Mouse (Mus musculus): ENCODE measurements around the gene Igll1. TPM values are rescaled to one million over a fixed set of nuclear protein-coding genes. Genes with fewer than 3 reads are reported as not detected.

Igll1 gene
- 0.52 and 0.62 TPM in 2 replicates for polyA plus RNA-seq (2015; fragmentation: Nextera tagmentation; extraction: Ambion mirVana)

GRCm38 (mm10) chr16:16863978-16864377 lies at the start of gene Igll1:
Gene Igll1, minus strand, starts transcription at chr16:16863985.
- Histone ChIP-seq H3K9ac (no peak within 1 kb of the TSS), H3K27me3 (no peaks in the 10 kb centered on the region), H3K4me2 (no peak within 1 kb of the TSS), H3K36me3 (no peaks in the 10 kb centered on the region), H3K9me3 (no peaks in the 10 kb centered on the region), H3K4me3 (no peak within 1 kb of the TSS), H3K27ac (no peak within 1 kb of the TSS), H3K4me1 (no peaks in the 10 kb centered on the region)
- no peak for ATAC-seq (ENCODE audit: insufficient number of reproducible peaks, low FRiP score, low TSS enrichment, low read depth)
- WGBS: 81% methylated on average over 2 of the region's 2 CpGs

GRCm38 (mm10) chr16:16913440-16913839 lies 49.7 kb upstream of the Igll1 start:
- no peak overlapping the region for H3K9ac ChIP-seq
- no peaks in the 10 kb centered on the region for H3K27me3 ChIP-seq
- ATAC-seq (ENCODE audit: insufficient number of reproducible peaks, low FRiP score, low TSS enrichment, low read depth): no peak
- no peak overlapping the region for H3K27ac ChIP-seq
- 62% methylated on average over 1 of the region's 1 CpGs for WGBS
- no peak overlapping the region for H3K4me3 ChIP-seq
- no peak overlapping the region for H3K4me2 ChIP-seq
- H3K9me3 ChIP-seq: no peaks in the 10 kb centered on the region
- H3K36me3 ChIP-seq: peaks cover 88% of the 10 kb centered on the region
- H3K4me1 ChIP-seq: peaks cover 12% of the 10 kb centered on the region

- 41% methylated on average over 13 of the region's 13 CpGs for WGBS
- peak; percentile 72 for ATAC-seq (ENCODE audit: insufficient number of reproducible peaks, low FRiP score, low TSS enrichment, low read depth)
- Histone ChIP-seq H3K9me3 (no peaks in the 10 kb centered on the region), H3K27me3 (no peaks in the 10 kb centered on the region), H3K36me3 (peaks cover 83% of the 10 kb centered on the region), H3K9ac (no peak overlapping the region), H3K4me3 (no peak overlapping the region), H3K4me1 (peaks cover 12% of the 10 kb centered on the region), H3K27ac (peak overlapping the region; percentile 58), H3K4me2 (no peak overlapping the region)
Measured at GRCm38 (mm10) chr16:16911641-16912597, 48.1 kb upstream of the Igll1 start.

- 68% methylated on average over 6 of the region's 6 CpGs for WGBS
- H3K4me3 ChIP-seq: no peak overlapping the region
- H3K36me3 ChIP-seq: peaks cover 81% of the 10 kb centered on the region
- no peak for ATAC-seq (ENCODE audit: insufficient number of reproducible peaks, low FRiP score, low TSS enrichment, low read depth)
- no peaks in the 10 kb centered on the region for H3K9me3 ChIP-seq
- H3K27ac ChIP-seq: peak overlapping the region; percentile 44; the same call in 1 of the 2 replicates
- H3K27me3 ChIP-seq: no peaks in the 10 kb centered on the region
- H3K4me2 ChIP-seq: no peak overlapping the region
- H3K9ac ChIP-seq: no peak overlapping the region
- H3K4me1 ChIP-seq: peaks cover 12% of the 10 kb centered on the region
Measured at GRCm38 (mm10) chr16:16907799-16908198, 44.0 kb upstream of the Igll1 start.

GRCm38 (mm10) chr16:16903188-16903587 lies 39.4 kb upstream of the Igll1 start:
- 85% methylated on average over 5 of the region's 5 CpGs for WGBS
- no peaks in the 10 kb centered on the region for H3K4me1 ChIP-seq
- H3K27me3 ChIP-seq: no peaks in the 10 kb centered on the region
- H3K4me2 ChIP-seq: no peak overlapping the region
- no peak overlapping the region for H3K27ac ChIP-seq
- H3K9ac ChIP-seq: no peak overlapping the region
- no peak overlapping the region for H3K4me3 ChIP-seq
- ATAC-seq (ENCODE audit: insufficient number of reproducible peaks, low FRiP score, low TSS enrichment, low read depth): no peak
- peaks cover 46% of the 10 kb centered on the region for H3K36me3 ChIP-seq
- no peaks in the 10 kb centered on the region for H3K9me3 ChIP-seq

GRCm38 (mm10) chr16:16902329-16902728 lies 38.5 kb upstream of the Igll1 start:
- no peak overlapping the region for H3K27ac ChIP-seq

GRCm38 (mm10) chr16:16897056-16897584 lies 33.3 kb upstream of the Igll1 start:
- Histone ChIP-seq H3K9me3 (no peaks in the 10 kb centered on the region), H3K4me1 (peaks cover 17% of the 10 kb centered on the region), H3K36me3 (peaks cover 28% of the 10 kb centered on the region), H3K4me2 (peak overlapping the region; percentile 61), H3K27ac (0 out of 2 replicates have a peak overlapping the region, but pooled peaks have one; percentile 47), H3K9ac (peak overlapping the region; percentile 54), H3K4me3 (peak overlapping the region; percentile 64), H3K27me3 (no peaks in the 10 kb centered on the region)
- WGBS: 18% methylated on average over 10 of the region's 10 CpGs
- no peak for ATAC-seq (ENCODE audit: insufficient number of reproducible peaks, low FRiP score, low TSS enrichment, low read depth)

More at GRCm38 (mm10) chr16:16902329-16902728, 38.5 kb upstream of the Igll1 start:
- Histone ChIP-seq H3K27me3 (no peaks in the 10 kb centered on the region), H3K9me3 (no peaks in the 10 kb centered on the region), H3K4me3 (no peak overlapping the region), H3K36me3 (peaks cover 39% of the 10 kb centered on the region), H3K4me2 (no peak overlapping the region), H3K4me1 (peaks cover 5% of the 10 kb centered on the region), H3K9ac (no peak overlapping the region)
- no peak for ATAC-seq (ENCODE audit: insufficient number of reproducible peaks, low FRiP score, low TSS enrichment, low read depth)
- WGBS: 73% methylated on average over 4 of the region's 4 CpGs

GRCm38 (mm10) chr16:16896382-16897055 lies 32.7 kb upstream of the Igll1 start, which contains the start of gene Ppm1f:
Gene Ppm1f, plus strand, starts transcription at chr16:16896469.
- WGBS: under 1% methylated on average over 29 of the region's 29 CpGs
- ATAC-seq (ENCODE audit: insufficient number of reproducible peaks, low FRiP score, low TSS enrichment, low read depth): peak; percentile 84
- H3K36me3 ChIP-seq: peaks cover 32% of the 10 kb centered on the region
- no peaks in the 10 kb centered on the region for H3K27me3 ChIP-seq
- peaks cover 17% of the 10 kb centered on the region for H3K4me1 ChIP-seq
- H3K4me2 ChIP-seq: peak within 1 kb of the TSS; percentile 61
- H3K27ac ChIP-seq: peak within 1 kb of the TSS; percentile 47
- no peaks in the 10 kb centered on the region for H3K9me3 ChIP-seq
- peak within 1 kb of the TSS; percentile 54 for H3K9ac ChIP-seq
- H3K4me3 ChIP-seq: peak within 1 kb of the TSS; percentile 64

GRCm38 (mm10) chr16:16896015-16896381 lies 32.2 kb upstream of the Igll1 start:
- 16% methylated on average over 4 of the region's 4 CpGs for WGBS
- H3K9ac ChIP-seq: no peak overlapping the region
- no peak overlapping the region; the same call in 1 of the 2 replicates for H3K4me2 ChIP-seq
- H3K9me3 ChIP-seq: no peaks in the 10 kb centered on the region
- peaks cover 37% of the 10 kb centered on the region for H3K36me3 ChIP-seq
- H3K4me3 ChIP-seq: peak overlapping the region; percentile 64; the same call in 1 of the 2 replicates
- ATAC-seq (ENCODE audit: insufficient number of reproducible peaks, low FRiP score, low TSS enrichment, low read depth): peak; percentile 45
- peaks cover 17% of the 10 kb centered on the region for H3K4me1 ChIP-seq
- peak overlapping the region; percentile 22; the same call in 1 of the 2 replicates for H3K27ac ChIP-seq
- no peaks in the 10 kb centered on the region for H3K27me3 ChIP-seq

GRCm38 (mm10) chr16:16892366-16892765 lies 28.6 kb upstream of the Igll1 start:
- H3K9ac ChIP-seq: no peak overlapping the region
- no peaks in the 10 kb centered on the region for H3K27me3 ChIP-seq
- no peak overlapping the region for H3K4me3 ChIP-seq
- H3K9me3 ChIP-seq: no peaks in the 10 kb centered on the region
- peaks cover 12% of the 10 kb centered on the region for H3K4me1 ChIP-seq
- 91% methylated on average over 7 of the region's 7 CpGs for WGBS
- no peak for ATAC-seq (ENCODE audit: insufficient number of reproducible peaks, low FRiP score, low TSS enrichment, low read depth)
- no peak overlapping the region for H3K4me2 ChIP-seq
- peaks cover 73% of the 10 kb centered on the region for H3K36me3 ChIP-seq
- no peak overlapping the region for H3K27ac ChIP-seq

- Histone ChIP-seq H3K4me2 (no peak overlapping the region), H3K9ac (no peak overlapping the region), H3K27me3 (no peaks in the 10 kb centered on the region), H3K9me3 (no peaks in the 10 kb centered on the region), H3K27ac (no peak overlapping the region), H3K4me3 (no peak overlapping the region), H3K36me3 (peaks cover 100% of the 10 kb centered on the region), H3K4me1 (no peaks in the 10 kb centered on the region)
- WGBS: 96% methylated on average over 1 of the region's 1 CpGs
- ATAC-seq (ENCODE audit: insufficient number of reproducible peaks, low FRiP score, low TSS enrichment, low read depth): no peak
Measured at GRCm38 (mm10) chr16:16888341-16888740, 24.6 kb upstream of the Igll1 start.
